Mouse (Mus musculus): Measurements from ENCODE around the gene Trappc4.

DNA sequence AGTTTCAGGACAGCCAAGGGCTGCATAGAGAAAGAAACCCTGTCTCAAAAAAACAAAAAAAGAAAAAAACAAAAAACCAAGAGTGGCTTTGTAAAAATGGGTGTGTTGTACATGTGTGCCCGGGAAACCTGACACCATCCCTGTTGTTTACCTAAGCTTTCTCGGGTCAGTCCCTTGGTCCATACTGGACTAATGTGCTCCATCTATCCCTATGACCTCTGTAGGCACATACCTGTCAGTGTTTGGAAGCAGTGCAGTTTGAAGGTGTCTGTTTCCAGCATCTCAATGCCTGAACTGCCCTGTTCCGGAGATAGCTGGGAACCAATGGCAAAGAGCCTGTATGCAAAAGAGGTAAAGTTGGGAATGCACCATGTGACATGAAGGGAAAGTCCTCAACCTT is 2.4 kb downstream of the Trappc4 start:
- TF ChIP-seq CTCF (IDR thresholded peaks at IDR 0.05; ENCODE audit: extremely low read depth, insufficient read depth, low read length) (no peak), POLR2A (IDR thresholded peaks at IDR 0.05; ENCODE audit: extremely low read depth, insufficient read depth, low read length) (no peak)

Data from cortical plate, adult 2 months (tissue).